Mouse (Mus musculus): ENCODE measurements around the gene Gins3. TPM values are rescaled to one million over a fixed set of nuclear protein-coding genes. Genes with fewer than 3 reads are reported as not detected.
"Not testable (repeated sequence)": the region's sequence is repeated elsewhere in the genome, so short reads cannot be mapped to it uniquely, and the experiment has no call there.

The Gins3 gene
- polyA plus RNA-seq, 1 experiment from 2014 or later, result 14.3 TPM

DNA sequence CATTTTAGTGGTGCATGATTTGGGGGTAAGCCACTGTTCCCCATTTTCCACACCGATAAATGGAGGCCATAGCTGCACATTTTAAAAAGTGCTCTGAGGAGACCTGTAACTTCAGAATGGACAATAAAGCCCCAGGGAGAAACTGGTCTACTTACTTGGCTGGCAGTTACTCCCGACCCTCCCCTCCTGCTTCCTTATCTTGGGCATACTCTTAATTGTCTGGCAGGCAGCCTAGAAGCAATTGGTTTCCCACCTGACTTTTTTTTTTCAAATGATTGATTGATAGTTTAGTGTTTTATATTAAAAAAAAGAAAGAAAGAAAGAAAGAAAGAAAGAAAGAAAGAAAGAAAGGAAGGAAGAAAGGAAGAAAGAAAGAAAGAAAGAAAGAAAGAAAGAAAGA is 24.3 kb downstream of the Gins3 start:
- DNase-seq (ENCODE audit: low spot score) (no peak), ATAC-seq (ENCODE audit: low read depth) (no peak)
- no peak overlapping the region for H3K4me2 ChIP-seq (ENCODE audit: low read depth, low read length)
- H3K36me3 ChIP-seq (ENCODE audit: control insufficient read depth, insufficient read depth, low read length), result no peaks in the 10 kb centered on the region
- no peaks in the 10 kb centered on the region for H3K27me3 ChIP-seq (replicated peaks; ENCODE audit: control insufficient read depth, insufficient read depth, low read length)
- no peaks in the 10 kb centered on the region for H3K4me1 ChIP-seq (ENCODE audit: control insufficient read depth, insufficient read depth, low read length)
- 65% methylated on average over 2 of the region's 2 CpGs for WGBS
- no peak overlapping the region for H3K4me3 ChIP-seq (ENCODE audit: low read depth, low read length)
- H3K9ac ChIP-seq (ENCODE audit: low read depth, low read length), result no peak overlapping the region
- no peak overlapping the region for H3K27ac ChIP-seq (replicated peaks; ENCODE audit: low read depth, low read length)
- H3K9me3 ChIP-seq (ENCODE audit: control insufficient read depth, low read length), result no peaks in the 10 kb centered on the region

DNA sequence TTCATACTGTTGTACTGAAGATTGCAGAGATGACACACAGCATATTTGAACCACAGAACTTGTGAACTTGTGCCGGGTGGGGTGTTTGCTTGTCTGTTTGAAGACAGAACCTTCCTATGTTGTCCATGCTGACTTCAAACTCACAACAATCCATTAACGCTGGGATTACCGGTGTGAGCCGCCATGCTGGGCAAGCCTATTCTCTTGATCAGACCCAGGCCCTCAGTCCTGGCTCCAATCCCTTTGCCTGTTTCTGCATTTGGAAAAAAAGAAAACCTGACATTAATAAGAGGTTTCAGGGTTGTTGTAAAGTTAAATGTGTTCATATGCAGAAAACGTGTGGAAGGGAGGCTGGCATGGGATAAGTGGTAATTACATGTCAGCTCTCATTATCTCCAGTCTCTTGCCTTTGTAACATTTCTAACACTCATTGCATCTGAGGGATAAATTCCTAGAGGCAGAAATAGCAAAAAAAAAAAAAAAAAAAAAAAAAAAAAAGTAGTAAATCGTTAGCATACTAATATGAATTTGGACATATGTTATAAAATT is 27.2 kb downstream of the Gins3 start:
- Histone ChIP-seq H3K27me3 (replicated peaks; ENCODE audit: control insufficient read depth, insufficient read depth, low read length) (no peaks in the 10 kb centered on the region), H3K4me1 (ENCODE audit: control insufficient read depth, insufficient read depth, low read length) (no peaks in the 10 kb centered on the region), H3K4me2 (ENCODE audit: low read depth, low read length) (no peak overlapping the region), H3K9ac (ENCODE audit: low read depth, low read length) (no peak overlapping the region), H3K27ac (replicated peaks; ENCODE audit: low read depth, low read length) (no peak overlapping the region), H3K4me3 (ENCODE audit: low read depth, low read length) (no peak overlapping the region), H3K36me3 (ENCODE audit: control insufficient read depth, insufficient read depth, low read length) (no peaks in the 10 kb centered on the region), H3K9me3 (ENCODE audit: control insufficient read depth, low read length) (no peaks in the 10 kb centered on the region)
- WGBS, result 68% methylated on average over 6 of the region's 6 CpGs
- DNase-seq (ENCODE audit: low spot score) (no peak), ATAC-seq (ENCODE audit: low read depth) (no peak)

GRCm38 (mm10) chr8:95661085-95661484 is 27.8 kb downstream of the Gins3 start:
- no peaks in the 10 kb centered on the region for H3K9me3 ChIP-seq (ENCODE audit: control insufficient read depth, low read length)
- no peaks in the 10 kb centered on the region for H3K4me1 ChIP-seq (ENCODE audit: control insufficient read depth, insufficient read depth, low read length)
- no peak overlapping the region for H3K9ac ChIP-seq (ENCODE audit: low read depth, low read length)
- H3K4me2 ChIP-seq (ENCODE audit: low read depth, low read length), result no peak overlapping the region
- no peak for ATAC-seq (ENCODE audit: low read depth)
- H3K27me3 ChIP-seq (replicated peaks; ENCODE audit: control insufficient read depth, insufficient read depth, low read length), result no peaks in the 10 kb centered on the region
- H3K36me3 ChIP-seq (ENCODE audit: control insufficient read depth, insufficient read depth, low read length), result no peaks in the 10 kb centered on the region
- no peak overlapping the region for H3K4me3 ChIP-seq (ENCODE audit: low read depth, low read length)
- DNase-seq (ENCODE audit: low spot score), result no peak
- no peak overlapping the region for H3K27ac ChIP-seq (replicated peaks; ENCODE audit: low read depth, low read length)
- 65% methylated on average over 8 of the region's 8 CpGs for WGBS

- WGBS, result 90% methylated on average over 6 of the region's 6 CpGs
- no peak overlapping the region for H3K4me2 ChIP-seq (ENCODE audit: low read depth, low read length)
- H3K36me3 ChIP-seq (ENCODE audit: control insufficient read depth, insufficient read depth, low read length), result no peaks in the 10 kb centered on the region
- no peak overlapping the region for H3K9ac ChIP-seq (ENCODE audit: low read depth, low read length)
- H3K27me3 ChIP-seq (replicated peaks; ENCODE audit: control insufficient read depth, insufficient read depth, low read length), result no peaks in the 10 kb centered on the region
- no peaks in the 10 kb centered on the region for H3K9me3 ChIP-seq (ENCODE audit: control insufficient read depth, low read length)
- no peaks in the 10 kb centered on the region for H3K4me1 ChIP-seq (ENCODE audit: control insufficient read depth, insufficient read depth, low read length)
- ATAC-seq (ENCODE audit: low read depth) (no peak), DNase-seq (ENCODE audit: low spot score) (no peak)
- no peak overlapping the region for H3K4me3 ChIP-seq (ENCODE audit: low read depth, low read length)
- no peak overlapping the region for H3K27ac ChIP-seq (replicated peaks; ENCODE audit: low read depth, low read length)
These were observed 28.3 kb downstream of the Gins3 start for GRCm38 (mm10) chr8:95661575-95661974.

GRCm38 (mm10) chr8:95662885-95663598 is 29.8 kb downstream of the Gins3 start:
- ATAC-seq (ENCODE audit: low read depth) (no peak), DNase-seq (ENCODE audit: low spot score) (no peak)
- H3K4me2 ChIP-seq (ENCODE audit: low read depth, low read length), result no peak overlapping the region
- H3K4me3 ChIP-seq (ENCODE audit: low read depth, low read length), result no peak overlapping the region
- H3K27ac ChIP-seq (replicated peaks; ENCODE audit: low read depth, low read length), result no peak overlapping the region
- H3K4me1 ChIP-seq (ENCODE audit: control insufficient read depth, insufficient read depth, low read length), result no peaks in the 10 kb centered on the region
- H3K36me3 ChIP-seq (ENCODE audit: control insufficient read depth, insufficient read depth, low read length), result no peaks in the 10 kb centered on the region
- H3K9me3 ChIP-seq (ENCODE audit: control insufficient read depth, low read length), result no peaks in the 10 kb centered on the region
- WGBS, result 77% methylated on average over 7 of the region's 7 CpGs
- H3K9ac ChIP-seq (ENCODE audit: low read depth, low read length), result no peak overlapping the region
- no peaks in the 10 kb centered on the region for H3K27me3 ChIP-seq (replicated peaks; ENCODE audit: control insufficient read depth, insufficient read depth, low read length)

- H3K27me3 ChIP-seq (replicated peaks; ENCODE audit: control insufficient read depth, insufficient read depth, low read length), result no peaks in the 10 kb centered on the region
- no peaks in the 10 kb centered on the region for H3K36me3 ChIP-seq (ENCODE audit: control insufficient read depth, insufficient read depth, low read length)
- no peak overlapping the region for H3K4me3 ChIP-seq (ENCODE audit: low read depth, low read length)
- H3K4me1 ChIP-seq (ENCODE audit: control insufficient read depth, insufficient read depth, low read length), result no peaks in the 10 kb centered on the region
- no peaks in the 10 kb centered on the region for H3K9me3 ChIP-seq (ENCODE audit: control insufficient read depth, low read length)
- 66% methylated on average over 4 of the region's 4 CpGs for WGBS
- DNase-seq (ENCODE audit: low spot score) (no peak), ATAC-seq (ENCODE audit: low read depth) (no peak; the same call in 1 of the 2 replicates)
- no peak overlapping the region for H3K27ac ChIP-seq (replicated peaks; ENCODE audit: low read depth, low read length)
- H3K9ac ChIP-seq (ENCODE audit: low read depth, low read length), result no peak overlapping the region
- no peak overlapping the region for H3K4me2 ChIP-seq (ENCODE audit: low read depth, low read length)
These were observed 30.3 kb downstream of the Gins3 start for GRCm38 (mm10) chr8:95663599-95663949.

DNA sequence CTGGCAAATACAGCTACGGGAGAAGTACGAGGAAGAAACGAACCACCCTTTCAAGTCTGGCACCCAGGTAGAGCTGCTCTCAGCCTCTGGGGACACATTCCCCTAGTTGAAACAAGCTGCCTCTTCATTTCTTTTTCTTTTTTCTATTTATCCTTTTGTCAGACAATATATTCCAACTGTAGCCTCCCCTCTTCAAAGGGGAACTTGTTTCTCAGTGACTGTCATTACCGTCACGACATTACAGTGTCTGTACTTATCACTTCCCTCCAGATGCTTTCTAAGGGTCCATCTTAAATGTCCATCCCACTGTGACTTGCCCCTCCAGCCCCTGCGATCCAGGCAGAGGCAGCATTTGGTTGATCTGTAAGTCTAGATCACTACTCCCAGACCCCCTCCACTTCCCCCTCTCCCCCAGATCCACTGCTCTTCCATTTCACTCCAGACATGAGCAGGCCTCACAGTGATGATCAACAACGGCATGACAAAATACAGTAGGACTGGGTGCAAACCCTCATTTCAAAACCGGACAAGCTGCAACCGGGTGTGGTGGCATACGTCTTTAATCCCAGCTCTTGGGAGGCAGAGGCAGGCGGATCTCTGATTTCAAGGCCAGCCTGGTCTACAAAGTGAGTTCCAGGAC is 32.7 kb downstream of the Gins3 start:
- DNase-seq (ENCODE audit: low spot score); H3K4me1 ChIP-seq (ENCODE audit: control insufficient read depth, insufficient read depth, low read length); ATAC-seq (ENCODE audit: low read depth); H3K27me3 ChIP-seq (replicated peaks; ENCODE audit: control insufficient read depth, insufficient read depth, low read length); H3K4me3 ChIP-seq (ENCODE audit: low read depth, low read length); H3K27ac ChIP-seq (replicated peaks; ENCODE audit: low read depth, low read length); H3K9ac ChIP-seq (ENCODE audit: low read depth, low read length); H3K36me3 ChIP-seq (ENCODE audit: control insufficient read depth, insufficient read depth, low read length); H3K9me3 ChIP-seq (ENCODE audit: control insufficient read depth, low read length); H3K4me2 ChIP-seq (ENCODE audit: low read depth, low read length): not testable (repeated sequence)
- WGBS, result 90% methylated on average over 11 of the region's 11 CpGs

DNA sequence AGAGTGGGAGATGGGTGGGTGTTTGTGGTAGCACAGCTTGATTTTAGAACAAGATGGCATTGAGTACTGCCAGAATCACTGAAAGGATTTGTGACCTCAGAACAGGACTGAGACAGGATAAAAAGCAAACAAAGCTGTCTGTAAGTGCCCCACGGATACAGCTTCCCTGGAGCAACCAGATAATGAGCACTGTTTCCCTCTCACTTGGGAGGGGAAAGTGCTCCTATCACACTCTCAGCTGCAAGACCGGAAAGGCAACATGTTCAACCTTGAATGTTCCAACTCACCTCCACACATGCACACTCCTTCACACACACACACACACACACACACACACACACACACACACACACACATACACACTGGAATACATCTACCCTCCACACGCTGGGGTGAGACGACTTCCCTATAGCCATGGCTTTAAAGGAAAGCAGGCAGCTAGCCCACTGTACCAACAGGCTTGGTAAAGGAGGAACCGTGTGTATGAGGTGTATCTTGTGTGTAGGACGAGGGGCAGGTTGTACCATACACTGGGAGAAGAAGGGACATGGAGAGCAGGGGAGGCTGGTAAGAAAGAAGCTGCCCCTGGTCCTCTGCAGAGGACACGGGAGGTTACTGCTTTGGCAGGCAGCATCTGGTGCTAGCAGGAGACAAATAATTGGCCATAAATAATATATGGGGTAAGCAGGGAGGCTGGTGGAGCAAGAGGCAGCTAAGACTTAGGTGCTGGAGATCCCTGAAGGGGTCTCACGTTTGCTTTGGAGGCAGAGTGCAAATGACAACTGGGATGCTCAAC is 35.1 kb downstream of the Gins3 start:
- Histone ChIP-seq H3K9me3 (ENCODE audit: control insufficient read depth, low read length) (no peaks in the 10 kb centered on the region), H3K9ac (ENCODE audit: low read depth, low read length) (no peak overlapping the region), H3K36me3 (ENCODE audit: control insufficient read depth, insufficient read depth, low read length) (no peaks in the 10 kb centered on the region), H3K27ac (replicated peaks; ENCODE audit: low read depth, low read length) (no peak overlapping the region), H3K4me2 (ENCODE audit: low read depth, low read length) (no peak overlapping the region), H3K27me3 (replicated peaks; ENCODE audit: control insufficient read depth, insufficient read depth, low read length) (0 out of 2 replicates have a peak, but pooled peaks cover under 1% of the 10 kb centered on the region), H3K4me3 (ENCODE audit: low read depth, low read length) (no peak overlapping the region), H3K4me1 (ENCODE audit: control insufficient read depth, insufficient read depth, low read length) (no peaks in the 10 kb centered on the region)
- ATAC-seq (ENCODE audit: low read depth), result no peak; the same call in 1 of the 2 replicates
- WGBS, result 52% methylated on average over 8 of the region's 8 CpGs
- no peak for DNase-seq (ENCODE audit: low spot score)
